Mouse (Mus musculus) embryonic facial prominence, embryonic 12.5 days (tissue): ENCODE measurements around the gene Hist1h2be. TPM values are rescaled to one million over a fixed set of nuclear protein-coding genes. Genes with fewer than 3 reads are reported as not detected.
"Not testable (repeated sequence)": the region's sequence is repeated elsewhere in the genome, so short reads cannot be mapped to it uniquely, and the experiment has no call there.

ENCODE experiments used
- ATAC-seq: fragments of 200-750 bp; cut with Nextera tagmentation; 2 replicates; pipeline ENCODE4 v1.8.0; 2017; ENCODE audit not compliant: insufficient number of reproducible peaks, insufficient read depth, low FRiP score, low TSS enrichment
- H3K27ac ChIP-seq: fragments of 300-500 bp; sonication (generic); 2 replicates; pipeline ENCODE4 v1.5.1; 2016; ENCODE audit warnings: mild to moderate bottlenecking
- H3K27me3 ChIP-seq: fragments of 300-500 bp; sonication (generic); 2 replicates; pipeline ENCODE4 v1.6.1; 2016; ENCODE audit warnings: mild to moderate bottlenecking, moderate library complexity
- H3K36me3 ChIP-seq: fragments of 300-500 bp; sonication (generic); 2 replicates; pipeline ENCODE4 v1.6.1; 2016; ENCODE audit warnings: mild to moderate bottlenecking
- H3K4me1 ChIP-seq: fragments of 300-500 bp; sonication (generic); 2 replicates; pipeline ENCODE4 v1.6.1; 2016
- H3K4me2 ChIP-seq: fragments of 300-500 bp; sonication (generic); replicated peaks from 2 replicates; pipeline ENCODE4 v1.6.1; 2016; ENCODE audit warnings: mild to moderate bottlenecking, moderate library complexity
- H3K4me3 ChIP-seq: fragments of 300-500 bp; sonication (generic); 2 replicates; pipeline ENCODE4 v1.5.1; 2016; ENCODE audit warnings: mild to moderate bottlenecking
- H3K9ac ChIP-seq: fragments of 300-500 bp; sonication (generic); 2 replicates; pipeline ENCODE4 v1.6.1; 2016; ENCODE audit warnings: mild to moderate bottlenecking, moderate library complexity
- H3K9me3 ChIP-seq: fragments of 300-500 bp; sonication (generic); 2 replicates; pipeline ENCODE4 v1.6.1; 2016; ENCODE audit warnings: mild to moderate bottlenecking, moderate library complexity
- WGBS: fragments of 180-500 bp; shearing (Covaris S2); methylation state at CpG from one replicate; pipeline ENCODE4 v1.1.7; 2016; 5-methylcytosine and 5-hydroxymethylcytosine counted together
- polyA plus RNA-seq: library from polyadenylated mRNA; unstranded; fragments of >200 nt; fragmentation: Nextera tagmentation; extraction: Ambion mirVana; gene quantifications from 2 replicates; pipeline ENCODE4 v1.2.1, GENCODE M21; 2016

The Hist1h2be gene
- polyA plus RNA-seq, 1 experiment from 2014 or later = 3.6 TPM

DNA sequence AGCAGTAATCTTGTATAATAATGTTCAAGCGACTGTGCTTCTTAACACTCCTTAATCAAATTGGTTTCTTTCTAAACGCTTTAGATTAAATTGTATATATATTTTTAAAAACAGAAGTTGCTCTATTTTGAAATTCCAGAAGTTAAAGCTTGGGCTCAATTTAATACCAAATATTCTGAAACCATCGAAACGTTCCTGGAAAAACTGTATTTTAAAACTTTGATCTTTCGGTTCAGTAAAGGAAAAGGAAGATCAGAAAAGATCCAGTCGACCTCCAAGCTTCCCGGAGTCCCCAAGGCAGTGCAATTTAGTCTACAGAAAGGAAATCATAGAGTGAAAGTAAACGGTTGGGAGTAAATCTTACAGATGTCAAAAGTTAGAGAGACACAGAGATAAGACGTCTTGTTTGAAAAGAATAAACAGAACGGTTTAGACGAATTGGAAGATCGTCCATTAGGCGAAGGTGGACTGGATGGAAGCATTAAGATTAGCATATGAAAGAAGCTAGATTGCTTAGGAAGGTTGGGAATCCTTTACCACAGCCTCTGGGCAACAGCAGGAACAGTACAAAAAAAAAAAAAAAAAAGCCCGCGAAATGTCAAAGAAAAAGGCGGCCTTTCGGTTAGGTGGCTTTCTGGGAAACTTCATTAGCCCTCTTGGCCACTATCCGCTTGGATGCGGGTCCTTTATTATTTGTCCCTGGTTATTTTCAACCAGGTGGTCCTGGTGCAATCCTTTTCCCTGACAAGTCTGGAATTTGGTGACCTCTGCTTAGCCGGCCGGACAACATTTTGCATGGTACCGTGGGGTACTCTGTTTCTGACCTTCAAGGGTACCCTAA is 34.6 kb downstream of the Hist1h2be start:
- Histone ChIP-seq H3K27ac (peak overlapping the region; percentile 94), H3K27me3 (no peaks in the 10 kb centered on the region), H3K9me3 (no peaks in the 10 kb centered on the region), H3K4me3 (peak overlapping the region; percentile 19), H3K4me2 (peak overlapping the region; percentile 74), H3K4me1 (peaks cover 24% of the 10 kb centered on the region), H3K36me3 (no peaks in the 10 kb centered on the region), H3K9ac (peak overlapping the region; percentile 37; the same call in 1 of the 2 replicates)
- WGBS = 2% methylated on average over 22 of the region's 22 CpGs
- ATAC-seq = no peak

DNA sequence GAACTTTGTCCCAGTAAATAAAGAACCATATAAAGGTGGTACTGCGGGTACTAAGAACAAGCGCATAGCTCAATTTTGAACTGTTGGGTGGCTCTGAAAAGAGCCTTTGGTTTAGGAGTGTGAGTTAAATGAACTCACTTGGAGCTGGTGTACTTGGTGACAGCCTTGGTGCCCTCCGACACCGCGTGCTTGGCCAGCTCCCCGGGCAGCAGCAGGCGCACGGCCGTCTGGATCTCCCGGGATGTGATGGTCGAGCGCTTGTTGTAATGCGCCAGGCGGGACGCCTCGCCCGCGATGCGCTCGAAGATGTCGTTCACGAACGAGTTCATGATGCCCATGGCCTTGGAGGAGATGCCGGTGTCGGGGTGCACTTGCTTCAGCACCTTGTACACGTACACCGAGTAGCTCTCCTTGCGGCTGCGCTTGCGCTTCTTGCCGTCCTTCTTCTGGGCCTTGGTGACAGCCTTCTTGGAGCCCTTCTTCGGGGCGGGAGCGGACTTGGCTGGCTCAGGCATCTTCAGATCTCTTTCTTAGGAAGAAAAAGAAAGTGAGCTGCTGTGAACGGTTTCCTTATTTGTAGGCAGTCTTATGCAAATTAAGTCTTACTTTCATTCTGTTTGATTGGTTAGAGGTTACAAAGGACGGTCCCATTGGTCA is 35.4 kb downstream of the Hist1h2be start:
- peaks cover 24% of the 10 kb centered on the region for H3K4me1 ChIP-seq
- not testable (repeated sequence) for H3K27me3 ChIP-seq, H3K36me3 ChIP-seq, H3K9me3 ChIP-seq
- peak overlapping the region; percentile 98 for H3K27ac ChIP-seq
- ATAC-seq = peak; percentile 88
- H3K4me3 ChIP-seq = peak overlapping the region; percentile 45
- peak overlapping the region; percentile 66 for H3K9ac ChIP-seq
- WGBS = 0% methylated on average over 29 of the region's 36 CpGs
- peak overlapping the region; percentile 74 for H3K4me2 ChIP-seq

DNA sequence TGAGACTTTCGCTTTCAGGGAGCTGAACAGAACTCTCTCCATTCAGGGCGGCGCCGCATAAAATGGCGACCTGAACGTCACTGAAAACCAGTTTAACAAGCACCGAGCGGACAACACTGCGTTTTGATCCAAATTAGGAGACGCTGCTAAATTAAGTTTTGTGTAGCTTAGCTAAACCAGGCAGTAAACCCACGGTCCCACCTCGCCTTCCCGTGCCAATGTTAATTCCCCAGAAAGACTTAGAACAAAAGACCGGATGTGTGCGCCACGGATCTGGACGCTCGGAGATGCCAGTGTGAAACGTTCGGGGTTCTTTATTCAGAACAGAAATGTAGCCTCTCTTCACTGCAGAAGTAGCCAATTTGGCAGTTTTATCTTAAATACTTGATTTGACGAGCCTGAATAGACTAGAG is 35.9 kb downstream of the Hist1h2be start:
- peak overlapping the region; percentile 98 for H3K27ac ChIP-seq
- under 1% methylated on average over 21 of the region's 21 CpGs for WGBS
- ATAC-seq = no peak

DNA sequence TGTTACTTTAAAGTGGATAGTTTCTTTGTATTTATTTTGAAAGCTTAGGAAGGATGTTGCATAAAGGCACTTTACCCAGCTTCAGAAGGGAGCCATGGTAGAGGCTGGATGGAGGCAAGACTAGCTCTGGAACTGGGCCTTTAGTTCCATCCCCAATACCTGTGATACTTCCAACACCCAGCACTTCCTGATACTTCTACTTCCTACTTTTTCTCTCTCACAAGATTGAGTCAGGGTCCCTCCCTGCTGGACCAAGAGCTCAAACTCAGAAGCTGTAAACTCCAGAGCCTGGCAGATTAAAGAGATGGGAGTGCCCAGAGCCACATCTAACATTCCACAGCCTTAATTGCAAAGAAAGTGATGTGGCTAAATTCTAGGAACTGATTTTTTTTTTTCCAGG is 36.6 kb downstream of the Hist1h2be start:
- Histone ChIP-seq H3K4me3 (peak overlapping the region; percentile 45), H3K27ac (peak overlapping the region; percentile 98), H3K4me1 (peaks cover 24% of the 10 kb centered on the region), H3K9ac (peak overlapping the region; percentile 66), H3K36me3 (no peaks in the 10 kb centered on the region), H3K27me3 (no peaks in the 10 kb centered on the region), H3K9me3 (no peaks in the 10 kb centered on the region), H3K4me2 (peak overlapping the region; percentile 74)
- no peak for ATAC-seq

More for the DNA sequence above, 35.9 kb downstream of the Hist1h2be start:
- H3K4me1 ChIP-seq = peaks cover 24% of the 10 kb centered on the region
- peak overlapping the region; percentile 66 for H3K9ac ChIP-seq
- H3K4me2 ChIP-seq = peak overlapping the region; percentile 74
- no peaks in the 10 kb centered on the region for H3K36me3 ChIP-seq
- peak overlapping the region; percentile 45 for H3K4me3 ChIP-seq
- H3K27me3 ChIP-seq = no peaks in the 10 kb centered on the region
- H3K9me3 ChIP-seq = no peaks in the 10 kb centered on the region

DNA sequence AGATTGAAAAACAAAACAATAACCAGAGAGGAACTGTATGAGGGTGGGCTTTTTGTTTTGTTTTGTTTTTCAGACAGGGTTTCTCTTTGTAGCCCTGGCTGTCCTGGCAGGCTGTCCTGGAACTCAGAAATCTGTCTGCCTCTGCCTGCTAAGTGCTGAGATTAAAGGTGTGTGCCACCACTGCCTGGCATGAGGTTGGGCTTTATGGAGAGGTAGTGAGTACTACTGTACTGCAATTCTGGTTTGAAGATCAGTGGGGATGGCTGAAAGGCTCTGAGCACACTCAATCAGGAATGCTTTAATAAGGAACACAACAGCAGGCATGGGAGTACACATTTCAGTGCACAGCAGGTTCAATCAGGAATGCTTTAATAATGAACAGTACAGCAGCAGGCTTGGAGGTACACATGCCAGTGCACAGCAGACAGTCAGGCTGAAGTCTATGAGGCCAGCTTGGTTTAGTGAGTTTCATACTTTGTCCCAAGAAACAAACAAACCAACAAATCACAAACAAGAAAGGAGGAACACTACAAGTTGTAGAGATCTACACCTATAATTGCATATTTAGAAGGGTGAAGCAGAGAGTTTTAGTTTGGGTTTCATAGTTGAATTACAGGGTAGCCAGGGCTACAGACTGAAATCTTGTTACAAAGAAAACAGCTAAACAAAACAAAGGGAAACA is 37.4 kb downstream of the Hist1h2be start:
- Histone ChIP-seq H3K9ac (no peak overlapping the region), H3K27ac (peak overlapping the region; percentile 92), H3K36me3 (no peaks in the 10 kb centered on the region), H3K4me3 (no peak overlapping the region), H3K4me2 (peak overlapping the region; percentile 13; the same call in 1 of the 2 replicates), H3K4me1 (peaks cover 24% of the 10 kb centered on the region), H3K27me3 (no peaks in the 10 kb centered on the region), H3K9me3 (no peaks in the 10 kb centered on the region)
- no peak for ATAC-seq

DNA sequence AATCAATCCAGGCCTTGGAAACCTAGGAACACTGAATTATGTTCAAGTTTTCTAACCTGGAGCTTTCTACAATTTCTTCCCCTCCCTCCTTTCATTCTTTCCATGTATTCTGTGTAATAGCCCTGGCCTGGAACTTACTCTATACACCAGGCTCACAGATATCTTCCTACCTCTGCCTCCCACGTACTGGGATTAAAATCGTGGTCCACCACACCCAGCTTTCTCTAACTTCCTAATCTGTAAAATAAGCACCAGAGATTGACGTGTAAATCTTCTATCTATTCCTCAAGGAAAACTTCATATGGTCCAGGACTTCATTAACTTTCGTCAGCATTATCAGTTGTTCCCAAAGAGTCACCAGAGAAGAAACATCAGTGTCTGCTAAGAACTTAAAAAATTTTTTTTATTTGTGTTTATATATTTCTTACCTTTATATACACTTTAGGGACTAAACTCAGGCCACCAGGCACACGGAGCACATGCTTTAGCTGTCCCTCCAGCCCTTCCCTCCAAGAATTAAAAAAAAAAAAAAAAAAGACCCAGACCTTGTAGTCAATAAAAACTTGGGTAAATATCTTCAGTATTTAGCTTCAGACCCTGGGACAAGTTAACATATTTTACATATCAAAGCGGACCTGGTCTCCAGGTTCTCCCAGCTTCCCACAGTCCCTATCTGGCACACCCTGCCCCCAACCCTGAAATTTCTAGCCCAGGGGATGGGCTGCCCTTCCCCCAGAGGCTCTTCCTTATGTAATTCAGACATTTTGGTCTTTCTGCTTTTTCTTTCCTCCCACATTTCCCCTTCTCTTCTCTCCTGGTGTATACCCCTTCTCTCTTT is 38.5 kb downstream of the Hist1h2be start:
- Histone ChIP-seq H3K36me3 (no peaks in the 10 kb centered on the region), H3K4me1 (peaks cover 24% of the 10 kb centered on the region), H3K27me3 (no peaks in the 10 kb centered on the region), H3K27ac (peak overlapping the region; percentile 92), H3K9me3 (no peaks in the 10 kb centered on the region), H3K9ac (peak overlapping the region; percentile 73), H3K4me3 (peak overlapping the region; percentile 53), H3K4me2 (peak overlapping the region; percentile 89)
- no peak for ATAC-seq
- 3% methylated on average over 6 of the region's 6 CpGs for WGBS

DNA sequence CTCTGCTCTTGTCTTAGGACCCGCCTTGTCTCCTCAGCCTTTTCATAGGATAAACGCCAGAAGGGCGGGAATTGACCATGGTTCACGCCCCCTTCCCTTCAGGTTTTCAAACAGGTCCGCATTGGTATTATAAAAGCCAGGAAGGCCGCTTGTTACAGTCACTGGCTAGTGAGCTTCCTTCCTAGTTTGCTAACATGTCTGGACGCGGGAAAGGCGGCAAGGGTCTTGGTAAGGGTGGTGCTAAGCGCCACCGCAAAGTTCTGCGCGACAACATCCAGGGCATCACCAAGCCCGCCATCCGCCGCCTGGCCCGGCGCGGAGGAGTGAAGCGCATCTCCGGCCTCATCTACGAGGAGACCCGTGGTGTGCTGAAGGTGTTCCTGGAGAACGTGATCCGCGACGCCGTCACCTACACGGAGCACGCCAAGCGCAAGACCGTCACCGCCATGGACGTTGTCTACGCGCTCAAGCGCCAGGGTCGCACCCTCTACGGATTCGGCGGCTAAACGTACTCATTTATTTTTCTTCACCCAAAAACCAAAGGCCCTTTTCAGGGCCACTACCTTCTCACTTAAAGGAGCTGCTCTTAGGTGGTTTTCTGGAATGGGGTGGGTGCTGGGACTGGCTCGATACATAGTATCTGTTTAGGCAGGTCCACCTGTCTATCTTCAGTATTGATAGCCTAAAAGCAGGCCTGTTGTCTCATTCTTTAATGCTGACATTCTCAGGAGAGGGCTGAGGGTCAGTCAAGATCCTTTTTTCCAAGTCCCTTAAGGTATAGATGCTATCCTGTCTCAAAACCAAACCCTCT is 39.3 kb downstream of the Hist1h2be start, which contains the start of gene Hist1h4d:
TSS of gene Hist1h4d (plus strand) at position 191 of the 811 bp plus-strand sequence.
- Histone ChIP-seq H3K36me3 (no peaks in the 10 kb centered on the region), H3K4me3 (peak within 1 kb of the TSS; percentile 53), H3K9me3 (no peaks in the 10 kb centered on the region), H3K4me2 (peak within 1 kb of the TSS; percentile 89), H3K9ac (peak within 1 kb of the TSS; percentile 73), H3K27ac (peak within 1 kb of the TSS; percentile 92), H3K27me3 (no peaks in the 10 kb centered on the region), H3K4me1 (peaks cover 28% of the 10 kb centered on the region)
- under 1% methylated on average over 43 of the region's 43 CpGs for WGBS
- peak; percentile 93 for ATAC-seq

DNA sequence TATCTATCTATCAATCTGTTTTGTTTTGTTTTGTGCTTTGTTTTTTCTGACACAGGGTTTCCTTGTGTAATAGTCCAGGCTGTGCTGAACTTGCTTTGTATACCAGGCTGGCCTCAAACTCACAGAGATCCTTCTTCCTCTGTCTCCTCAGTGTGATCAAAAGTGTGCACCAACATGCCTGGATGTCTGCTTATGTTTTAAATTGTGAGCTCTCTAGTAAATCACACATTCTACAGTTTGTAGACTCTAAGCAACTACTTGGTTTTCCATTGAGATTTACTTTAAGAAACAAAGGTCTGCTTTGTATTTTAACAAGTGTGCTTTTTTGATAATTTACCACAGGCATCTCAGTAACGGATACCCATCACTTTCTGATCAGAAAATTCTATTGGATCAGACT is 43.1 kb downstream of the Hist1h2be start:
- Histone ChIP-seq H3K27me3 (no peaks in the 10 kb centered on the region), H3K9ac (no peak overlapping the region), H3K9me3 (no peaks in the 10 kb centered on the region), H3K36me3 (no peaks in the 10 kb centered on the region), H3K4me1 (peaks cover 19% of the 10 kb centered on the region), H3K4me3 (no peak overlapping the region), H3K27ac (no peak overlapping the region), H3K4me2 (no peak overlapping the region)
- ATAC-seq = no peak
- 85% methylated on average over 1 of the region's 1 CpGs for WGBS

DNA sequence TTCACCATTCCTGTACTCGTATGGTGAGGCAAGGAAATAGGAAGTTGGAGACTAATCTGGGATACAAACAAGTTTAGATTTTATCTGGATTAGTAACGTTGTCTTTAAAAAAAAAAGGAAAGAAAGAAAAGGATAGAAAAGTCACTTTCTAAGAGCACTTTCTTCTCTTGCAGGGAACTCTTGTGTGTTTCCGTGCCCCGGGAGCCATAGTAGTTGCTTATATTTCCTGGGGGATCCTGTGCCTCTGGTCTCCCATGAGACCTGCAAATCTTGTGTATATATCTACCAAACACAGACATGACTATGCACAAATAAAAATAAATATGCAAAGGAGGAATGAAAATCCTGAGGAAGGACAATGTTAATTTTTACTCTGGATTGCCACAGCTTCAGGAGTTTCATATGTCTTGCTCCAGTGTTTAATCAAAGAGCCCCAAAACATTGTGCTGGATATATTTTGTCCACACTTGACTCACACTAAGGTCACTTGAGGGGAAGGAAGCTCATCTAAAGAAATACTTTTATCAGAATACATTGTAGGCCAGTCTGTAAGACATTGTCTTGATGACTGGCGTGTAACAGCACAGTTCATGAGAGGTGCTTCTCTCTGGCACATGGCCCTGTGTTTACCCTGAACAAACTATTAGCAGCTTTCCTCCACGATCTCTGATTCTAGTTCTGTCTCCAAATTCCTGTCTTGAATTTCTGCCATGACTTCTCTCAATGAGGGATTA is 43.9 kb downstream of the Hist1h2be start:
- Histone ChIP-seq H3K9me3 (no peaks in the 10 kb centered on the region), H3K4me3 (peak overlapping the region; percentile 51), H3K27ac (peak overlapping the region; percentile 89), H3K4me1 (peaks cover 18% of the 10 kb centered on the region; the same call in 1 of the 2 replicates), H3K36me3 (no peaks in the 10 kb centered on the region), H3K9ac (peak overlapping the region; percentile 60), H3K27me3 (no peaks in the 10 kb centered on the region), H3K4me2 (peak overlapping the region; percentile 75)
- no peak for ATAC-seq
- WGBS = 40% methylated on average over 6 of the region's 6 CpGs

DNA sequence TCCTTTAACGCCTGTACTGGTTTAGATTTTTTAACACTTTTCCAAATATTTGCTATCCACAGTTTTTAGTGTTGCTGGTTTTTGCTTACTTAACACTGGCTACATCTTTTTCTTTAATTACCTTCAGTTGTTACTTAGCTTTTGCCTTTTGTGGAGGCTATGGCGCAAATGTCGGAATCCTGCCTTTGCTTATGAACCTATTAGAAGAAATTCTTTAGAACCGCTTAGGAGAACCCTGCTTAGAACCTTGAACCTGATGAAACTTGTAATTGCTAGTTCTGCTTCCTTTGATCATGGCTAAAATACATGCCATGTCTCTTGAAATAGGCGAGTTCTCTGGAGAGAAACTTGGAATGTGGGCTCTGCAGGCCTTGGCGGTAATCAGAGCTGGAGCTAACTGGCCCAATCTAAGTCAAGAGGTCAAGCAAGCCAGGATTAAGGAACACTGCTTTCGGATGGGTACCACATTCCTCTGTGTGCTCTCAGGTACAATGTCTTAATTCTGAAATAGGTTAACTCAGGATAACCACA is 44.5 kb downstream of the Hist1h2be start:
- peak overlapping the region; percentile 60 for H3K9ac ChIP-seq
- peaks cover 15% of the 10 kb centered on the region; the same call in 1 of the 2 replicates for H3K4me1 ChIP-seq
- no peaks in the 10 kb centered on the region for H3K36me3 ChIP-seq
- ATAC-seq = no peak
- H3K4me2 ChIP-seq = peak overlapping the region; percentile 75
- H3K4me3 ChIP-seq = peak overlapping the region; percentile 51
- H3K9me3 ChIP-seq = no peaks in the 10 kb centered on the region
- no peaks in the 10 kb centered on the region for H3K27me3 ChIP-seq
- peak overlapping the region; percentile 89 for H3K27ac ChIP-seq
- WGBS = 3% methylated on average over 7 of the region's 7 CpGs
